In the genomic region with DNA sequence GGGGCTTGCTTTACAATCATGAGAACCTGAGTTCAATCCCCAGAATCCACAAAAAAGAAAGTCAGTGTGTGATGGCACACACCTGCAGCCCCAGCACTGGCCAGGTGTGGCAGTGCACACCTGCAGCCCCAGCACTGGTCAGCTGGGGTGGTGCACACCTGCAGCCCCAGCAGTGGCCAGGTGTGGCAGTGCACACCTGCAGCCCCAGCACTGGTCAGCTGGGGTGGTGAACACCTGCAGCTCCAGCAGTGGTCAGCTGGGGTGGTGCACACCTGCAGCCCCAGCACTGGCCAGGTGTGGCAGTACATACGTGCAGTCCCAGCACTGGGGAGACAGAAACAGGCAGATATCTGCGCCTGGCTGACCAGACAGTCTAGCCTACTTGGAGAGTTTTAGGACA, we compare ENCODE assay signal across 11 mouse cellular contexts. TPM values are rescaled to one million over a fixed set of nuclear protein-coding genes. Genes with fewer than 3 reads are reported as not detected.
A peak's percentile ranks its signal among the peaks of the same experiment; 100 is the strongest.
DNase-seq lines count a peak whose midpoint lies in the region; ATAC-seq and TF ChIP-seq lines count a peak whose summit lies in the region.
"Had no signal": no experiment of that assay in that cellular context is flagged by ENCODE, and none has a peak within 500 bp of the region (broad histone marks: within the 10 kb centered on the region; RNA-seq: fewer than 3 reads in every experiment).

No protein-coding gene starts in this region.

- ATAC-seq in forebrain, postnatal 0 days: 0 out of 2 replicates have a peak, but pooled peaks have one; percentile 18
- 0 out of 2 replicates have a peak, but pooled peaks have one; percentile 30 for ATAC-seq in midbrain, embryonic 16.5 days
- no peak for ATAC-seq in midbrain, embryonic 13.5 days
- ATAC-seq in stomach, embryonic 15.5 days (ENCODE audit: insufficient read depth, low FRiP score, low read depth): peak; percentile 68

- H3K9ac ChIP-seq in forebrain, postnatal 0 days: no peak overlapping the region
- H3K9ac ChIP-seq in midbrain, embryonic 16.5 days (ENCODE audit: low read depth, low read length): no peak overlapping the region
- H3K9ac ChIP-seq in midbrain, embryonic 13.5 days (replicated peaks): no peak overlapping the region
- no peak overlapping the region for H3K9ac ChIP-seq in stomach, embryonic 15.5 days
- H3K9ac ChIP-seq: limb, embryonic 12.5 days had no signal

- 63% methylated on average over 2 of the region's 2 CpGs for WGBS in forebrain, postnatal 0 days
- WGBS in forebrain, embryonic 10.5 days: 59% methylated on average over 2 of the region's 2 CpGs
- WGBS in midbrain, embryonic 16.5 days: 77% methylated on average over 2 of the region's 2 CpGs
- WGBS in midbrain, embryonic 13.5 days: 80% methylated on average over 2 of the region's 2 CpGs
- WGBS in stomach, embryonic 15.5 days: 66% methylated on average over 2 of the region's 2 CpGs

- no peaks in the 10 kb centered on the region for H3K36me3 ChIP-seq in forebrain, postnatal 0 days (ENCODE audit: insufficient read depth)
- no peaks in the 10 kb centered on the region for H3K36me3 ChIP-seq in forebrain, embryonic 10.5 days (replicated peaks)
- no peaks in the 10 kb centered on the region for H3K36me3 ChIP-seq in midbrain, embryonic 16.5 days (ENCODE audit: control insufficient read depth, insufficient read depth, low read length)
- no peaks in the 10 kb centered on the region for H3K36me3 ChIP-seq in midbrain, embryonic 13.5 days
- no peaks in the 10 kb centered on the region for H3K36me3 ChIP-seq in stomach, embryonic 15.5 days
- H3K36me3 ChIP-seq: limb, embryonic 12.5 days had no signal

- H3K27ac ChIP-seq in forebrain, postnatal 0 days (ENCODE audit: low read depth, low read length): no peak overlapping the region
- H3K27ac ChIP-seq in forebrain, embryonic 10.5 days: no peak overlapping the region
- no peak overlapping the region for H3K27ac ChIP-seq in midbrain, embryonic 16.5 days (ENCODE audit: low read length)
- no peak overlapping the region for H3K27ac ChIP-seq in midbrain, embryonic 13.5 days
- H3K27ac ChIP-seq in stomach, embryonic 15.5 days: no peak overlapping the region
- H3K27ac ChIP-seq: limb, embryonic 12.5 days; macrophage had no signal

- no peak overlapping the region for H3K4me2 ChIP-seq in forebrain, postnatal 0 days (ENCODE audit: low read depth)
- no peak overlapping the region for H3K4me2 ChIP-seq in midbrain, embryonic 16.5 days (ENCODE audit: low read length)
- H3K4me2 ChIP-seq in midbrain, embryonic 13.5 days (replicated peaks): no peak overlapping the region
- no peak overlapping the region for H3K4me2 ChIP-seq in stomach, embryonic 15.5 days
- H3K4me2 ChIP-seq: limb, embryonic 12.5 days had no signal

- no peaks in the 10 kb centered on the region for H3K4me1 ChIP-seq in forebrain, postnatal 0 days (ENCODE audit: insufficient read depth)
- peaks cover 18% of the 10 kb centered on the region for H3K4me1 ChIP-seq in forebrain, embryonic 10.5 days
- H3K4me1 ChIP-seq in midbrain, embryonic 16.5 days (ENCODE audit: control insufficient read depth, insufficient read depth, low read length): peaks cover 11% of the 10 kb centered on the region
- H3K4me1 ChIP-seq in midbrain, embryonic 13.5 days (replicated peaks): peaks cover 10% of the 10 kb centered on the region
- no peaks in the 10 kb centered on the region for H3K4me1 ChIP-seq in stomach, embryonic 15.5 days

- H3K27me3 ChIP-seq in forebrain, postnatal 0 days (ENCODE audit: insufficient read depth, low read length): no peaks in the 10 kb centered on the region
- H3K27me3 ChIP-seq in forebrain, embryonic 10.5 days (ENCODE audit: poor library complexity, severe bottlenecking): peaks cover 8% of the 10 kb centered on the region
- H3K27me3 ChIP-seq in midbrain, embryonic 16.5 days (ENCODE audit: control insufficient read depth, insufficient read depth, low read depth, low read length): no peaks in the 10 kb centered on the region
- no peaks in the 10 kb centered on the region for H3K27me3 ChIP-seq in midbrain, embryonic 13.5 days
- H3K27me3 ChIP-seq in stomach, embryonic 15.5 days (replicated peaks): no peaks in the 10 kb centered on the region

- TF ChIP-seq CTCF in forebrain, postnatal 0 days (IDR thresholded peaks at IDR 0.05; ENCODE audit: low read depth): peak; percentile 31; the same call in 1 of the 2 replicates

- no peak for DNase-seq in forebrain, postnatal 0 days
- no peak for DNase-seq in forebrain, embryonic 10.5 days (ENCODE audit: extremely low spot score, low spot score)
- peak; percentile 22 for DNase-seq in kidney, postnatal 14 days
- no peak for DNase-seq in adrenal gland, adult 8-10 months
- DNase-seq in cerebellum, postnatal 4 days (ENCODE audit: low spot score in 2 of 2): no peak
- DNase-seq: cerebellum, postnatal 25 days had no signal

- H3K9me3 ChIP-seq in forebrain, postnatal 0 days (ENCODE audit: low read length): no peaks in the 10 kb centered on the region
- no peaks in the 10 kb centered on the region for H3K9me3 ChIP-seq in forebrain, embryonic 10.5 days
- no peaks in the 10 kb centered on the region for H3K9me3 ChIP-seq in midbrain, embryonic 16.5 days (replicated peaks; ENCODE audit: control insufficient read depth, low read length, poor library complexity, severe bottlenecking)
- H3K9me3 ChIP-seq in midbrain, embryonic 13.5 days: no peaks in the 10 kb centered on the region
- H3K9me3 ChIP-seq in stomach, embryonic 15.5 days: no peaks in the 10 kb centered on the region
- H3K9me3 ChIP-seq: limb, embryonic 12.5 days had no signal

- no peak overlapping the region for H3K4me3 ChIP-seq in forebrain, postnatal 0 days (ENCODE audit: low read depth, low read length)
- H3K4me3 ChIP-seq in forebrain, embryonic 10.5 days: no peak overlapping the region
- no peak overlapping the region for H3K4me3 ChIP-seq in midbrain, embryonic 16.5 days (ENCODE audit: low read depth, low read length)
- no peak overlapping the region for H3K4me3 ChIP-seq in midbrain, embryonic 13.5 days (replicated peaks)
- no peak overlapping the region for H3K4me3 ChIP-seq in stomach, embryonic 15.5 days (replicated peaks)
- H3K4me3 ChIP-seq: limb, embryonic 12.5 days had no signal

RNA-seq across cellular contexts. Expression of a gene that starts 32.8 kb away (rescaled TPM):
- 51.2 and 58.9 TPM in 2 replicates for total RNA-seq in forebrain, postnatal 0 days (2014; rRNA removed)
- 8.2 and 11.1 TPM in 2 replicates for polyA plus RNA-seq in forebrain, postnatal 0 days (2015; fragmentation: Nextera tagmentation; extraction: Ambion mirVana)
- 0.90 and 1.1 TPM in 2 replicates for polyA plus RNA-seq in forebrain, embryonic 10.5 days (2016; fragmentation: Nextera tagmentation; extraction: Ambion mirVana)
- 9.3 and 11.6 TPM in 2 replicates for polyA plus RNA-seq in midbrain, embryonic 16.5 days (2015; fragmentation: Nextera tagmentation; extraction: Ambion mirVana)
- polyA plus RNA-seq in midbrain, embryonic 13.5 days (2015; fragmentation: Nextera tagmentation; extraction: Ambion mirVana): 5.5 and 6.4 TPM in 2 replicates
- polyA plus RNA-seq in stomach, embryonic 15.5 days (2015; fragmentation: Nextera tagmentation; extraction: Ambion mirVana): 0.14 and 0.19 TPM in 2 replicates
- 10 to 100 TPM; 14.7 to 38.0 (median 25.5) TPM for total RNA-seq in adrenal gland, adult 8-10 months (2022)
- polyA plus RNA-seq: macrophage had no signal
